8 mouse cellular contexts compared by ENCODE assay signal in the genomic region with DNA sequence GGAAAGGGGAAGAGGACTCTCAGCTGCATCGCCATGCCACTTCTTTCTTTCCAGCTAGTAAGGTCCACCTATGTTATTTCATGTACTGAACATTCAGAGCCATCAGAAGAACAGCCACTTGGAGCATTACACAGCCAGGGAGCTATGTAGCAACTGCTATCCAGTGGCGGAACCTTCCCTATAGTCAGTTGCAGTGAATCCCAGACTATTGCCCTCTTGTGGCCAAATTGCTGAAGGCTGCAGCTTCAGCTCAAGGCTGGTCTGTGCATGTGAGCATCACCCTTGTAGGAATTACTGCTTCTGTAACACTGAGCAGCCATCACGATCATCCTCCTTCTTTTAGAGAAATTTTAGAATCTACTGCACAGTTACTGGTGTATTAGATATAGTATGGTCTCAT.
A peak's percentile ranks its signal among the peaks of the same experiment; 100 is the strongest.
DNase-seq lines count a peak whose midpoint lies in the region; ATAC-seq lines count a peak whose summit lies in the region.

No protein-coding gene starts in this region.

- H3K4me3 ChIP-seq in heart, embryonic 10.5 days: no peak overlapping the region

- no peaks in the 10 kb centered on the region for H3K9me3 ChIP-seq in heart, embryonic 10.5 days

- peak; percentile 19 for DNase-seq in gastrocnemius, postnatal 25 days
- DNase-seq in gastrocnemius, postnatal 4 days (ENCODE audit: low spot score in 2 of 2): no peak
- peak; percentile 14 for DNase-seq in urinary bladder, postnatal 14 days (ENCODE audit: low spot score)
- no peak for DNase-seq in urinary bladder, postnatal 10 days (ENCODE audit: low spot score)
- DNase-seq in thymus, postnatal 10 days (ENCODE audit: low spot score in 2 of 2): peak; percentile 44 to 66
- DNase-seq in heart, embryonic 10.5 days (ENCODE audit: low spot score): no peak

- H3K36me3 ChIP-seq in heart, embryonic 10.5 days: no peaks in the 10 kb centered on the region

- no peaks in the 10 kb centered on the region for H3K4me1 ChIP-seq in heart, embryonic 10.5 days

- no peak overlapping the region for H3K27ac ChIP-seq in heart, embryonic 10.5 days

- no peaks in the 10 kb centered on the region for H3K27me3 ChIP-seq in heart, embryonic 10.5 days (ENCODE audit: insufficient read depth, poor library complexity, severe bottlenecking)

- 64% methylated on average over 3 of the region's 3 CpGs for WGBS in heart, embryonic 10.5 days

- ATAC-seq in granulocyte monocyte progenitor cell, adult 5-6 weeks (replicated peaks; ENCODE audit: poor library complexity, severe bottlenecking): peak; percentile 93
- peak; percentile 96 for ATAC-seq in megakaryocyte progenitor cell, adult 5-6 weeks (replicated peaks; ENCODE audit: poor library complexity)

Comparison
In these comparisons a context has a peak if more than half of its experiments do, and no peak if none do; other contexts are left out.
1. DNase-seq: peak in gastrocnemius, postnatal 25 days (single experiment), urinary bladder, postnatal 14 days (single experiment) and thymus, postnatal 10 days (2 of 2); none in gastrocnemius, postnatal 4 days (0 of 2), urinary bladder, postnatal 10 days (single experiment) and heart, embryonic 10.5 days (single experiment).